Mouse (Mus musculus) mesoderm, embryonic 11.5 days (tissue): Measurements from ENCODE around the gene Gm26661.
A peak's percentile ranks its signal among the peaks of the same experiment; 100 is the strongest.

Source experiments
- DNase-seq: peaks from one replicate; pipeline ENCODE4 v3.0.0-alpha.2; 2012; ENCODE audit warnings: low read depth, low spot score

The Gm26661 gene

GRCm38 (mm10) chr14:7791532-7792159 lies at the start of gene Gm26661:
Gene Gm26661 (plus strand): TSS chr14:7791587.
- DNase-seq = peak; percentile 58

GRCm38 (mm10) chr14:7748944-7749763 lies 42.2 kb upstream of the Gm26661 start:
- peak; percentile 86 for DNase-seq

- peak; percentile 76 for DNase-seq
Measured at GRCm38 (mm10) chr14:7749764-7750089, 41.7 kb upstream of the Gm26661 start.

- DNase-seq = peak; percentile 92
Measured at GRCm38 (mm10) chr14:7765569-7766314, 25.6 kb upstream of the Gm26661 start.

- no peak for DNase-seq
Measured at GRCm38 (mm10) chr14:7773714-7774389, 17.5 kb upstream of the Gm26661 start.

- DNase-seq = no peak
Measured at GRCm38 (mm10) chr14:7786073-7786472, 5.3 kb upstream of the Gm26661 start.

GRCm38 (mm10) chr14:7789266-7790030 lies 1.9 kb upstream of the Gm26661 start:
- DNase-seq = no peak

GRCm38 (mm10) chr14:7791061-7791531 lies 291 bp upstream of the Gm26661 start:
- no peak for DNase-seq

- no peak for DNase-seq
Measured at GRCm38 (mm10) chr14:7795961-7796360, 4.6 kb downstream of the Gm26661 start.

GRCm38 (mm10) chr14:7800611-7801010 lies 9.2 kb downstream of the Gm26661 start:
- no peak for DNase-seq

GRCm38 (mm10) chr14:7801831-7802230 lies 10.4 kb downstream of the Gm26661 start:
- DNase-seq = no peak

- DNase-seq = no peak
Measured at GRCm38 (mm10) chr14:7803874-7804557, 12.6 kb downstream of the Gm26661 start.

GRCm38 (mm10) chr14:7804558-7804905 lies 13.1 kb downstream of the Gm26661 start:
- DNase-seq = no peak

- no peak for DNase-seq
Measured at GRCm38 (mm10) chr14:7807711-7808110, 16.3 kb downstream of the Gm26661 start.

GRCm38 (mm10) chr14:7808501-7808981 lies 17.2 kb downstream of the Gm26661 start:
- no peak for DNase-seq

GRCm38 (mm10) chr14:7809043-7809955 lies 17.9 kb downstream of the Gm26661 start:
- no peak for DNase-seq

GRCm38 (mm10) chr14:7817770-7818462 lies 26.5 kb downstream of the Gm26661 start, which contains the start of gene Flnb:
Gene Flnb (plus strand): TSS chr14:7817957.
- peak; percentile 96 for DNase-seq

- DNase-seq = no peak
Measured at GRCm38 (mm10) chr14:7818463-7819121, 27.2 kb downstream of the Gm26661 start.
